Mouse (Mus musculus): Measurements from ENCODE around the gene Nfkbia. TPM values are rescaled to one million over a fixed set of nuclear protein-coding genes. Genes with fewer than 3 reads are reported as not detected.
A peak's percentile ranks its signal among the peaks of the same experiment; 100 is the strongest.

Nfkbia gene
- polyA plus RNA-seq, 1 experiment from 2014 or later: 86.6 TPM

GRCm38 (mm10) chr12:55484800-55485199 lies 7.6 kb downstream of the Nfkbia start:
- no peak overlapping the region for H3K27ac ChIP-seq (ENCODE audit: low read length)
- H3K9me3 ChIP-seq (replicated peaks; ENCODE audit: control insufficient read depth, low read length): no peaks in the 10 kb centered on the region
- 88% methylated on average over 6 of the region's 6 CpGs for WGBS
- H3K27me3 ChIP-seq (ENCODE audit: control insufficient read depth, insufficient read depth, low read length): no peaks in the 10 kb centered on the region
- H3K4me1 ChIP-seq (ENCODE audit: control insufficient read depth, insufficient read depth, low read length): 0 out of 2 replicates have a peak, but pooled peaks cover under 1% of the 10 kb centered on the region
- ATAC-seq (ENCODE audit: insufficient read depth, low FRiP score): no peak
- no peak overlapping the region for H3K4me2 ChIP-seq (ENCODE audit: low read depth, low read length)
- no peak overlapping the region for H3K4me3 ChIP-seq (replicated peaks; ENCODE audit: low read length)
- H3K36me3 ChIP-seq (ENCODE audit: control insufficient read depth, insufficient read depth, low read length): 0 out of 2 replicates have a peak, but pooled peaks cover 4% of the 10 kb centered on the region
- no peak overlapping the region for H3K9ac ChIP-seq (ENCODE audit: low read length)

GRCm38 (mm10) chr12:55484079-55484774 lies 8.2 kb downstream of the Nfkbia start:
- WGBS: 72% methylated on average over 10 of the region's 10 CpGs
- ATAC-seq (ENCODE audit: insufficient read depth, low FRiP score): no peak
- Histone ChIP-seq H3K9ac (ENCODE audit: low read length) (no peak overlapping the region), H3K4me3 (replicated peaks; ENCODE audit: low read length) (no peak overlapping the region), H3K27ac (ENCODE audit: low read length) (no peak overlapping the region), H3K4me2 (ENCODE audit: low read depth, low read length) (no peak overlapping the region), H3K9me3 (replicated peaks; ENCODE audit: control insufficient read depth, low read length) (no peaks in the 10 kb centered on the region), H3K36me3 (ENCODE audit: control insufficient read depth, insufficient read depth, low read length) (0 out of 2 replicates have a peak, but pooled peaks cover 4% of the 10 kb centered on the region), H3K4me1 (ENCODE audit: control insufficient read depth, insufficient read depth, low read length) (no peaks in the 10 kb centered on the region), H3K27me3 (ENCODE audit: control insufficient read depth, insufficient read depth, low read length) (no peaks in the 10 kb centered on the region)

- H3K4me2 ChIP-seq (ENCODE audit: low read depth, low read length): no peak overlapping the region
- H3K9me3 ChIP-seq (replicated peaks; ENCODE audit: control insufficient read depth, low read length): no peaks in the 10 kb centered on the region
- H3K27ac ChIP-seq (ENCODE audit: low read length): no peak overlapping the region
- no peak overlapping the region for H3K9ac ChIP-seq (ENCODE audit: low read length)
- H3K36me3 ChIP-seq (ENCODE audit: control insufficient read depth, insufficient read depth, low read length): 0 out of 2 replicates have a peak, but pooled peaks cover 3% of the 10 kb centered on the region
- no peak overlapping the region for H3K4me3 ChIP-seq (replicated peaks; ENCODE audit: low read length)
- ATAC-seq (ENCODE audit: insufficient read depth, low FRiP score): no peak
- no peaks in the 10 kb centered on the region for H3K27me3 ChIP-seq (ENCODE audit: control insufficient read depth, insufficient read depth, low read length)
- WGBS: 79% methylated on average over 5 of the region's 5 CpGs
- H3K4me1 ChIP-seq (ENCODE audit: control insufficient read depth, insufficient read depth, low read length): no peaks in the 10 kb centered on the region
Measured at GRCm38 (mm10) chr12:55483591-55483990, 8.9 kb downstream of the Nfkbia start.

- WGBS: 75% methylated on average over 10 of the region's 10 CpGs
- H3K9me3 ChIP-seq (replicated peaks; ENCODE audit: control insufficient read depth, low read length): no peaks in the 10 kb centered on the region
- H3K27me3 ChIP-seq (ENCODE audit: control insufficient read depth, insufficient read depth, low read length): no peaks in the 10 kb centered on the region
- no peak overlapping the region for H3K27ac ChIP-seq (ENCODE audit: low read length)
- no peak for ATAC-seq (ENCODE audit: insufficient read depth, low FRiP score)
- H3K9ac ChIP-seq (ENCODE audit: low read length): no peak overlapping the region
- no peaks in the 10 kb centered on the region for H3K36me3 ChIP-seq (ENCODE audit: control insufficient read depth, insufficient read depth, low read length)
- H3K4me1 ChIP-seq (ENCODE audit: control insufficient read depth, insufficient read depth, low read length): no peaks in the 10 kb centered on the region
- no peak overlapping the region for H3K4me3 ChIP-seq (replicated peaks; ENCODE audit: low read length)
- H3K4me2 ChIP-seq (ENCODE audit: low read depth, low read length): no peak overlapping the region
Measured at GRCm38 (mm10) chr12:55482732-55483131, 9.7 kb downstream of the Nfkbia start.

- Histone ChIP-seq H3K27me3 (ENCODE audit: control insufficient read depth, insufficient read depth, low read length) (no peaks in the 10 kb centered on the region), H3K4me3 (replicated peaks; ENCODE audit: low read length) (no peak overlapping the region), H3K27ac (ENCODE audit: low read length) (no peak overlapping the region), H3K9ac (ENCODE audit: low read length) (no peak overlapping the region), H3K4me2 (ENCODE audit: low read depth, low read length) (no peak overlapping the region), H3K4me1 (ENCODE audit: control insufficient read depth, insufficient read depth, low read length) (no peaks in the 10 kb centered on the region), H3K36me3 (ENCODE audit: control insufficient read depth, insufficient read depth, low read length) (no peaks in the 10 kb centered on the region), H3K9me3 (replicated peaks; ENCODE audit: control insufficient read depth, low read length) (no peaks in the 10 kb centered on the region)
- WGBS: 82% methylated on average over 4 of the region's 4 CpGs
- no peak for ATAC-seq (ENCODE audit: insufficient read depth, low FRiP score)
Measured at GRCm38 (mm10) chr12:55481739-55482138, 10.7 kb downstream of the Nfkbia start.

- Histone ChIP-seq H3K4me2 (ENCODE audit: low read depth, low read length) (no peak overlapping the region), H3K36me3 (ENCODE audit: control insufficient read depth, insufficient read depth, low read length) (no peaks in the 10 kb centered on the region), H3K27me3 (ENCODE audit: control insufficient read depth, insufficient read depth, low read length) (no peaks in the 10 kb centered on the region), H3K4me3 (replicated peaks; ENCODE audit: low read length) (no peak overlapping the region), H3K4me1 (ENCODE audit: control insufficient read depth, insufficient read depth, low read length) (no peaks in the 10 kb centered on the region), H3K9me3 (replicated peaks; ENCODE audit: control insufficient read depth, low read length) (no peaks in the 10 kb centered on the region), H3K9ac (ENCODE audit: low read length) (no peak overlapping the region), H3K27ac (ENCODE audit: low read length) (no peak overlapping the region)
- peak; percentile 37; the same call in 1 of the 2 replicates for ATAC-seq (ENCODE audit: insufficient read depth, low FRiP score)
- WGBS: 80% methylated on average over 2 of the region's 2 CpGs
Measured at GRCm38 (mm10) chr12:55480471-55481153, 11.8 kb downstream of the Nfkbia start.

GRCm38 (mm10) chr12:55478901-55479300 lies 13.5 kb downstream of the Nfkbia start:
- H3K4me2 ChIP-seq (ENCODE audit: low read depth, low read length): no peak overlapping the region
- no peaks in the 10 kb centered on the region for H3K9me3 ChIP-seq (replicated peaks; ENCODE audit: control insufficient read depth, low read length)
- H3K27me3 ChIP-seq (ENCODE audit: control insufficient read depth, insufficient read depth, low read length): no peaks in the 10 kb centered on the region
- no peak overlapping the region; the same call in 1 of the 2 replicates for H3K27ac ChIP-seq (ENCODE audit: low read length)
- no peaks in the 10 kb centered on the region for H3K36me3 ChIP-seq (ENCODE audit: control insufficient read depth, insufficient read depth, low read length)
- ATAC-seq (ENCODE audit: insufficient read depth, low FRiP score): no peak
- peaks cover 1% of the 10 kb centered on the region; the same call in 1 of the 2 replicates for H3K4me1 ChIP-seq (ENCODE audit: control insufficient read depth, insufficient read depth, low read length)
- H3K9ac ChIP-seq (ENCODE audit: low read length): no peak overlapping the region
- H3K4me3 ChIP-seq (replicated peaks; ENCODE audit: low read length): no peak overlapping the region
- WGBS: 78% methylated on average over 3 of the region's 3 CpGs

GRCm38 (mm10) chr12:55474209-55474583 lies 18.3 kb downstream of the Nfkbia start:
- H3K9ac ChIP-seq (ENCODE audit: low read length): no peak overlapping the region
- 83% methylated on average over 13 of the region's 13 CpGs for WGBS
- no peak overlapping the region for H3K4me2 ChIP-seq (ENCODE audit: low read depth, low read length)
- no peak for ATAC-seq (ENCODE audit: insufficient read depth, low FRiP score)
- no peak overlapping the region for H3K27ac ChIP-seq (ENCODE audit: low read length)
- no peak overlapping the region for H3K4me3 ChIP-seq (replicated peaks; ENCODE audit: low read length)
- no peaks in the 10 kb centered on the region for H3K36me3 ChIP-seq (ENCODE audit: control insufficient read depth, insufficient read depth, low read length)
- H3K27me3 ChIP-seq (ENCODE audit: control insufficient read depth, insufficient read depth, low read length): no peaks in the 10 kb centered on the region
- peaks cover 12% of the 10 kb centered on the region; the same call in 1 of the 2 replicates for H3K4me1 ChIP-seq (ENCODE audit: control insufficient read depth, insufficient read depth, low read length)
- H3K9me3 ChIP-seq (replicated peaks; ENCODE audit: control insufficient read depth, low read length): no peaks in the 10 kb centered on the region

Data from stomach, embryonic 16.5 days (tissue).